Mouse (Mus musculus) MEL (cell line): ENCODE results near the gene Cyp27b1. TPM values are rescaled to one million over a fixed set of nuclear protein-coding genes. Genes with fewer than 3 reads are reported as not detected.

Experiments used
- DNase-seq: peaks from one replicate; pipeline ENCODE4 v3.0.0; 2011; ENCODE audit warnings: low read depth, low spot score
- H3K27ac ChIP-seq: 2 replicates; pipeline ENCODE4 v1.5.1; 2012; ENCODE audit warnings: low read depth, mild to moderate bottlenecking, control low read depth, low read length, moderate library complexity; ENCODE audit not compliant: control insufficient read depth
- H3K27me3 ChIP-seq, 2 experiments: fragments of 150-350 bp in 1 of 2; sonication (generic) in 1 of 2; 2 replicates each; pipeline ENCODE4 v1.6.1; 2012; ENCODE audit warnings: low read length in 2 of 2, mild to moderate bottlenecking in 2 of 2, improper control_type of control experiment in 1 of 2, moderate library complexity in 1 of 2; ENCODE audit not compliant: insufficient read depth in 2 of 2, control insufficient read depth in 1 of 2
- H3K36me3 ChIP-seq, 2 experiments: 2 replicates each; pipeline ENCODE4 v1.6.1; 2012 to 2014; ENCODE audit warnings: low read length in 2 of 2, improper control_type of control experiment in 1 of 2, inconsistent platforms in 1 of 2, mild to moderate bottlenecking in 1 of 2; ENCODE audit not compliant: insufficient read depth in 2 of 2, control insufficient read depth in 1 of 2
- H3K4me1 ChIP-seq, 2 experiments: fragments of 150-350 bp in 1 of 2; sonication (generic) in 1 of 2; 2 replicates each; pipeline ENCODE4 v1.6.1; 2012; ENCODE audit warnings: low read length in 2 of 2, improper control_type of control experiment in 1 of 2, mild to moderate bottlenecking in 1 of 2; ENCODE audit not compliant: insufficient read depth in 2 of 2, control insufficient read depth in 1 of 2
- H3K4me3 ChIP-seq, 2 experiments: fragments of 150-350 bp in 1 of 2; sonication (generic) in 1 of 2; 2 replicates each; pipeline ENCODE4 v1.5.1; 2012; ENCODE audit warnings: low read depth in 2 of 2, low read length in 2 of 2, mild to moderate bottlenecking in 2 of 2, moderate library complexity in 2 of 2, control low read depth in 1 of 2, improper control_type of control experiment in 1 of 2; ENCODE audit not compliant: control insufficient read depth in 1 of 2, insufficient read depth in 1 of 2
- H3K79me2 ChIP-seq: 2 replicates; pipeline ENCODE4 v1.6.1; 2012; ENCODE audit warnings: mild to moderate bottlenecking, low read length, moderate library complexity; ENCODE audit not compliant: control insufficient read depth, poor library complexity, insufficient read depth
- H3K9ac ChIP-seq: 2 replicates; pipeline ENCODE4 v1.6.1; 2012; ENCODE audit warnings: low read depth, mild to moderate bottlenecking, control low read depth, low read length, moderate library complexity; ENCODE audit not compliant: control insufficient read depth, poor library complexity, severe bottlenecking
- H3K9me3 ChIP-seq: fragments of 150-350 bp; sonication (generic); replicated peaks from 2 replicates; pipeline ENCODE4 v1.6.1; 2012; ENCODE audit warnings: mild to moderate bottlenecking, low read length, improper control_type of control experiment, moderate library complexity; ENCODE audit not compliant: insufficient read depth
- BHLHE40 ChIP-seq: IDR thresholded peaks from 2 replicates; pipeline ENCODE4 v1.6.1; 2012; ENCODE audit warnings: low read depth, mild to moderate bottlenecking, inconsistent platforms, low read length, improper control_type of control experiment, borderline replicate concordance
- CTCF ChIP-seq, 3 experiments: IDR thresholded peaks in 2 of 3; conservative IDR thresholded peaks in 1 of 3; 2 replicates each; pipeline ENCODE4 v1.5.1; 2011 to 2012; ENCODE audit warnings: low read length in 3 of 3, low read depth in 2 of 3, mild to moderate bottlenecking in 2 of 3, improper control_type of control experiment in 1 of 3, inconsistent platforms in 1 of 3, mixed read lengths in 1 of 3, moderate library complexity in 1 of 3; ENCODE audit not compliant: control insufficient read depth in 1 of 3, insufficient read depth in 1 of 3, poor library complexity in 1 of 3, severe bottlenecking in 1 of 3
- EP300 ChIP-seq, 2 experiments: IDR thresholded peaks; 2 replicates each; pipeline ENCODE4 v1.6.1; 2011; ENCODE audit warnings: improper control_type of control experiment in 2 of 2, low read length in 2 of 2, low read depth in 1 of 2, mild to moderate bottlenecking in 1 of 2
- ETS1 ChIP-seq: IDR thresholded peaks from 2 replicates; pipeline ENCODE4 v1.6.1; 2012; ENCODE audit warnings: low read depth, mild to moderate bottlenecking, inconsistent platforms, low read length, improper control_type of control experiment, moderate library complexity
- GATA1 ChIP-seq: IDR thresholded peaks from 2 replicates; pipeline ENCODE4 v1.6.1; 2011; ENCODE audit warnings: low read depth, low read length, improper control_type of control experiment
- KAT2A ChIP-seq: conservative IDR thresholded peaks from 2 replicates; pipeline ENCODE4 v1.6.1; 2012; ENCODE audit warnings: low read depth, low read length, improper control_type of control experiment, inconsistent platforms
- MAX ChIP-seq: IDR thresholded peaks from 2 replicates; pipeline ENCODE4 v1.6.1; 2011; ENCODE audit warnings: low read length, improper control_type of control experiment
- MEF2A ChIP-seq: IDR thresholded peaks from 2 replicates; pipeline ENCODE4 v1.6.1; 2014; ENCODE audit warnings: low read depth, mild to moderate bottlenecking, inconsistent platforms, low read length, improper control_type of control experiment; ENCODE audit not compliant: poor library complexity, insufficient replicate concordance, severe bottlenecking; ENCODE audit errors: extremely low read depth
- MXI1 ChIP-seq: IDR thresholded peaks from 2 replicates; pipeline ENCODE4 v1.6.1; 2011; ENCODE audit warnings: mild to moderate bottlenecking, low read depth, low read length, improper control_type of control experiment
- MYC ChIP-seq: IDR thresholded peaks from 2 replicates; pipeline ENCODE4 v1.6.1; 2011; ENCODE audit warnings: low read depth, mild to moderate bottlenecking, low read length, improper control_type of control experiment, moderate library complexity
- NRF1 ChIP-seq: IDR thresholded peaks from 2 replicates; pipeline ENCODE4 v1.6.1; 2014; ENCODE audit warnings: low read depth, mild to moderate bottlenecking, inconsistent platforms, low read length, improper control_type of control experiment, moderate library complexity; ENCODE audit not compliant: poor library complexity, insufficient read depth, severe bottlenecking
- POLR2AphosphoS2 ChIP-seq: IDR thresholded peaks from 2 replicates; pipeline ENCODE4 v1.6.1; 2011; ENCODE audit warnings: low read length, improper control_type of control experiment
- POLR2AphosphoS5 ChIP-seq: IDR thresholded peaks from 2 replicates; pipeline ENCODE4 v1.6.1; 2012; ENCODE audit warnings: low read depth, borderline replicate concordance, mild to moderate bottlenecking, inconsistent platforms, low read length, moderate library complexity, mixed read lengths
- RAD21 ChIP-seq: IDR thresholded peaks from 2 replicates; pipeline ENCODE4 v1.6.1; 2011; ENCODE audit warnings: mild to moderate bottlenecking, low read depth, low read length, improper control_type of control experiment
- TBP ChIP-seq: IDR thresholded peaks from 2 replicates; pipeline ENCODE4 v1.8.0; 2011; ENCODE audit warnings: low read depth, low read length, improper control_type of control experiment
- USF2 ChIP-seq, 2 experiments: IDR thresholded peaks; 2 replicates each; pipeline ENCODE4 v1.6.1; 2011 to 2012; ENCODE audit warnings: improper control_type of control experiment in 2 of 2, low read length in 2 of 2, borderline replicate concordance in 1 of 2, inconsistent platforms in 1 of 2, low read depth in 1 of 2, mild to moderate bottlenecking in 1 of 2; ENCODE audit not compliant: insufficient read depth in 1 of 2
- polyA plus RNA-seq, 2 experiments: library from polyadenylated mRNA; stranded (reverse) in 1 of 2; unstranded in 1 of 2; fragments of >175 nt in 1 of 2; fragments of >200 nt in 1 of 2; gene quantifications; 2 replicates each; pipeline versions ENCODE4 v1.2.1 to v1.2.4; 2012; ENCODE audit warnings: low replicate concordance in 2 of 2, low read depth in 1 of 2; ENCODE audit not compliant: insufficient read length in 2 of 2, insufficient read depth in 1 of 2, missing spikeins in 1 of 2
- total RNA-seq: library from RNA; depleted of rRNA; stranded (reverse); fragments of 300-350 nt; gene quantifications from 2 replicates; pipeline ENCODE4 v1.2.3, GENCODE M21; 2012

Gene Cyp27b1
- total and polyA plus RNA-seq, 3 experiments: 0.23 to 0.93 TPM; not detected in 1

DNA sequence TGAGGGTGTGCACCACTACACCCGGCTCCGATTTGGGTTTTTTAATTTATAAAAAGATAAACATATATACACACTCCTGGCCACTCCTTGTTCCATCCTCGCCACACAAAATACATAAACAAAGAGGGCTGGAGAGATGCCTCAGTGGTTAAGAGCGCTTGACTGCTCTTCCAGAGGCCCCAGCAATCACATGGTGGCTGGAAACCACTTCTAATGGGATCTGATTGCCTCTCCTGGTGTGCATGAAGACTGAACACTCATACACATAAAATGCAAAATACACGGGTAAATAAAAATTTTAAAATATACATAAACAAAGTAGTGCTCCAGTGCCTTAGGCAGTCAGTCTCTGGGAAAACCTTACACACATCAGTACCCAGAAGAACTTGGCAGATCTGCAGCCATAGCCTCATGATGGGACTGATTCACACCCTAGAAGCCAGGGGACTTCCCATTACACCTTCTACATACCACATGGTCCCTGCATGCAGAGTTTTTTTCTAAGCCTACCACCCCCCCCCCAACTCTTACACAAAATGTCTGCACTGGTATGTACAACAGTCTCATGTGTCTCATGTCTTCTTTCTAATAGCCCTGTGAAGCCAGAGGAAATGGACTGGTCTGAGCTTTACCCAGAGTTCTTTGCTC, 5.5 kb upstream of the Cyp27b1 start (continued):
- TF ChIP-seq POLR2AphosphoS5 (no peak), POLR2AphosphoS2 (no peak), MXI1 (no peak), ETS1 (0 out of 2 replicates have a peak, but pooled peaks have one; percentile 0), TBP (peak; percentile 95), MYC (no peak), RAD21 (no peak), USF2 (IDR thresholded peaks at IDR 0.05; ENCODE audit: borderline replicate concordance in 1 of 2, insufficient read depth in 1 of 2, low read depth in 1 of 2, low read length in 2 of 2) (no peak), MEF2A (no peak), MAX (no peak)

DNA sequence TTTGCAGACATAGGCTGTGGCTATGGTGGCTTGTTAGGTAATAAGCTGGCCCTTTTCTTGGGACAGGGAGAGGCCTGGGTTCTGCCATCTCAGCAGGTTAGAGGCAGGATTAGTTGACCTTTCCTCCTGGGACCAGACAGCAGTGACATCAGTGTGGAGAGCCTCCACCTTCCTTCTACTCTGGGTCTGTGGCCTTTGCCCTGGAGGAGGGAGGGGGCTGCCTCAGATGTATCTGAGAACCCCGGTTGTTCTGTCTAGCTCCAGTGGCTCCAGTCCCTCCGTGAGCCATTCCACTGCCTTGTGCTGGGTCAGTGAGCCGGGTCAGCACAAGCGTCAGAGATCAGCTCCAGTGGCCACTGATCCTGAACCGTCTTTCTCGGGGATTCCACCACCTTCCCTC, 4.9 kb upstream of the Cyp27b1 start:
- Histone ChIP-seq H3K4me1 (no peaks in the 10 kb centered on the region), H3K27ac (no peak overlapping the region)
- no peak for DNase-seq
- no peak for TF ChIP-seq KAT2A
- no peak for TF ChIP-seq EP300 (IDR thresholded peaks at IDR 0.05; ENCODE audit: low read depth in 1 of 2, low read length in 2 of 2)
- TF ChIP-seq GATA1: no peak
- no peak for TF ChIP-seq CTCF (IDR thresholded peaks at IDR 0.05 in 2 of 3, conservative IDR thresholded peaks at IDR 0.05 in 1 of 3; ENCODE audit: control insufficient read depth in 1 of 3, insufficient read depth in 1 of 3, low read depth in 2 of 3, low read length in 3 of 3, poor library complexity in 1 of 3, severe bottlenecking in 1 of 3)
- no peak for TF ChIP-seq BHLHE40
- no peak for TF ChIP-seq ETS1
- TF ChIP-seq NRF1: no peak
- TF ChIP-seq, all 39 proteins: peak for 0
- Histone ChIP-seq H3K36me3 (no peaks in the 10 kb centered on the region; a peak in 1 of 4 replicates), H3K79me2 (peaks cover 4% of the 10 kb centered on the region; the same call in 1 of the 2 replicates), H3K9me3 (no peaks in the 10 kb centered on the region), H3K9ac (no peak overlapping the region), H3K4me3 (no peak overlapping the region), H3K27me3 (no peaks in the 10 kb centered on the region)
